In the genomic region with DNA sequence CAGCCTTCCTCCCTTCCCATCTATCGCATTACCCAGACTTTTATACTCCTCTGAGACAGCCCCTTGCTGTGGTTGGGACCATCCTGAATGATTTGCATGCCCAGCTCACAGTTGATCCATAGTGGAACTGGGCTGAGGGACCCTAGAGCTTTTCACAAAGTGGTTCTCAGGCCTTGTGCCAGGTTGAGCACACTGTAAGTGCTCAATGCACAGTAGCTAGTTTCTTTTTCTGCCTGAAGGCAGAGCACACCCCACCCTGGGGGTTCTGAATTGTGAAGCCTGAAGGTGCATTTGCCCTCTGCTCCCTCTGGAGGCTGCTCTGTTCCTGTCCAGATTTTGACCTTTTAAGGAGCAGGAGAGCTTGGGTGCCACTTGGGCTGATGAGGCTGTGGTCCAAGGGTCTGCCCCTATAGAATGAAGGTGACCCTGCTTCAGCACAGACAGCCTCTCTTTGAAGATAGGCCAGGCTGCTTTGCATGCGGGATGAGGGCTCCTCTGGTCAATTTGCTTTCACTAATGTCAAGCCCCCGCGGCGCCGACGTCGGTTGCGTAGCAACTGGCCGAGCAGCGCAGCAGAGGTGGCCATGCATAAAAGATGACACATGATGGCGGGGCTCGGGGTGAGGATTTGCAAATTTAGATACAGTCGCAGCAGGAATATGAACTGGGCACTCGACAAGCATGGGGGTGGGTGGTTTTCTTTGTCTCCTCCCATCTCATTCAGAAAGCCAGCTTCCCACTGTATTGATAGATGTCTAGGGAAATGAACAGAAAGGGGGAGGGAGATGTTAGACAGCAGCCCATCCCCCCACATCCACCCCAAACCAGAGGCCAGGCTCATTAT, we compare ENCODE assay signal across 9 mouse cellular contexts.
DNase-seq lines count a peak whose midpoint lies in the region; ATAC-seq lines count a peak whose summit lies in the region.
"Had no signal": no experiment of that assay in that cellular context is flagged by ENCODE, and none has a peak within 500 bp of the region (broad histone marks: within the 10 kb centered on the region; RNA-seq: fewer than 3 reads in every experiment).

No protein-coding gene starts in this region.

- peak overlapping the region; percentile 33 for H3K4me2 ChIP-seq in heart, embryonic 11.5 days
- peak overlapping the region; percentile 12; the same call in 1 of the 2 replicates for H3K4me2 ChIP-seq in forebrain, embryonic 11.5 days (ENCODE audit: low read depth, low read length, severe bottlenecking)
- 0 out of 2 replicates have a peak overlapping the region, but pooled peaks have one; percentile 17 for H3K4me2 ChIP-seq in limb, embryonic 13.5 days (replicated peaks)
- H3K4me2 ChIP-seq: liver, embryonic 13.5 days had no signal

- 40% methylated on average over 15 of the region's 15 CpGs for WGBS in heart, embryonic 11.5 days (ENCODE audit: insufficient replicate concordance)
- 13% methylated on average over 15 of the region's 15 CpGs for WGBS in forebrain, embryonic 11.5 days
- WGBS in limb, embryonic 13.5 days, result 30% methylated on average over 15 of the region's 15 CpGs

- no peak for ATAC-seq in heart, embryonic 11.5 days (replicated peaks; ENCODE audit: insufficient number of reproducible peaks, low FRiP score, low TSS enrichment)
- peak; percentile 94 for ATAC-seq in forebrain, embryonic 11.5 days (replicated peaks; ENCODE audit: low FRiP score)
- no peak for ATAC-seq in limb, embryonic 13.5 days (ENCODE audit: low FRiP score, low read depth)
- ATAC-seq in monocyte, adult 5-6 weeks (replicated peaks; ENCODE audit: insufficient number of reproducible peaks, low FRiP score, low TSS enrichment, poor library complexity, severe bottlenecking), result no peak

- no peak for DNase-seq in heart, adult 18-20 months
- DNase-seq in WW6 (ENCODE audit: low read depth, low spot score), result peak; percentile 31
- peak; percentile 88 for DNase-seq in forebrain, embryonic 11.5 days (ENCODE audit: low spot score)
- no peak for DNase-seq in thymus, postnatal 10 days (ENCODE audit: low spot score in 2 of 2)
- DNase-seq in thymus, postnatal 4 days, result no peak
- DNase-seq: liver, embryonic 13.5 days had no signal

- no peaks in the 10 kb centered on the region for H3K4me1 ChIP-seq in heart, embryonic 11.5 days (ENCODE audit: control insufficient read depth, insufficient read depth, low read length)
- H3K4me1 ChIP-seq in forebrain, embryonic 11.5 days (replicated peaks; ENCODE audit: control insufficient read depth, insufficient read depth, low read length), result peaks cover 9% of the 10 kb centered on the region; the same call in 1 of the 2 replicates
- H3K4me1 ChIP-seq in limb, embryonic 13.5 days, result 0 out of 2 replicates have a peak, but pooled peaks cover 6% of the 10 kb centered on the region
- H3K4me1 ChIP-seq: liver, embryonic 13.5 days had no signal

- H3K4me3 ChIP-seq in heart, embryonic 11.5 days (ENCODE audit: low read depth, low read length), result no peak overlapping the region
- H3K4me3 ChIP-seq in forebrain, embryonic 11.5 days (ENCODE audit: low read depth, low read length), result no peak overlapping the region
- H3K4me3 ChIP-seq in limb, embryonic 13.5 days, result no peak overlapping the region
- H3K4me3 ChIP-seq: liver, embryonic 13.5 days had no signal

- no peak overlapping the region for H3K9ac ChIP-seq in heart, embryonic 11.5 days (ENCODE audit: low read depth, low read length)
- no peak overlapping the region; the same call in 1 of the 2 replicates for H3K9ac ChIP-seq in forebrain, embryonic 11.5 days (ENCODE audit: low read length)
- no peak overlapping the region for H3K9ac ChIP-seq in limb, embryonic 13.5 days
- H3K9ac ChIP-seq: liver, embryonic 13.5 days had no signal

- no peaks in the 10 kb centered on the region for H3K9me3 ChIP-seq in heart, embryonic 11.5 days (replicated peaks; ENCODE audit: control insufficient read depth, low read length)
- H3K9me3 ChIP-seq in forebrain, embryonic 11.5 days (ENCODE audit: control insufficient read depth, low read length), result no peaks in the 10 kb centered on the region
- no peaks in the 10 kb centered on the region for H3K9me3 ChIP-seq in limb, embryonic 13.5 days
- H3K9me3 ChIP-seq: liver, embryonic 13.5 days had no signal

- no peak overlapping the region for H3K27ac ChIP-seq in heart, embryonic 11.5 days (ENCODE audit: low read depth, low read length)
- H3K27ac ChIP-seq in forebrain, embryonic 11.5 days (ENCODE audit: low read depth, low read length), result peak overlapping the region; percentile 42
- H3K27ac ChIP-seq in limb, embryonic 13.5 days, result no peak overlapping the region
- H3K27ac ChIP-seq: liver, embryonic 13.5 days had no signal

- H3K36me3 ChIP-seq in heart, embryonic 11.5 days (ENCODE audit: control insufficient read depth, insufficient read depth, low read length), result no peaks in the 10 kb centered on the region
- no peaks in the 10 kb centered on the region for H3K36me3 ChIP-seq in forebrain, embryonic 11.5 days (ENCODE audit: control insufficient read depth, insufficient read depth, low read length)
- no peaks in the 10 kb centered on the region for H3K36me3 ChIP-seq in limb, embryonic 13.5 days
- H3K36me3 ChIP-seq: liver, embryonic 13.5 days had no signal

- H3K27me3 ChIP-seq in heart, embryonic 11.5 days (ENCODE audit: control insufficient read depth, insufficient read depth, low read length), result no peaks in the 10 kb centered on the region
- H3K27me3 ChIP-seq in forebrain, embryonic 11.5 days (ENCODE audit: control insufficient read depth, insufficient read depth, low read length), result no peaks in the 10 kb centered on the region
- no peaks in the 10 kb centered on the region for H3K27me3 ChIP-seq in limb, embryonic 13.5 days
- H3K27me3 ChIP-seq: liver, embryonic 13.5 days had no signal

Comparison
In these comparisons a context has a peak if more than half of its experiments do, and no peak if none do; other contexts are left out.
1. DNase-seq: peak in WW6 (single experiment) and forebrain, embryonic 11.5 days (single experiment); none in heart, adult 18-20 months (0 of 2), thymus, postnatal 10 days (0 of 2) and thymus, postnatal 4 days (single experiment).
2. Peak in every context shown above with its lines, with median percentiles within 50 percentile points of each other: H3K4me2 ChIP-seq.